Mouse (Mus musculus): ENCODE measurements around the gene Cnr2.

DNA sequence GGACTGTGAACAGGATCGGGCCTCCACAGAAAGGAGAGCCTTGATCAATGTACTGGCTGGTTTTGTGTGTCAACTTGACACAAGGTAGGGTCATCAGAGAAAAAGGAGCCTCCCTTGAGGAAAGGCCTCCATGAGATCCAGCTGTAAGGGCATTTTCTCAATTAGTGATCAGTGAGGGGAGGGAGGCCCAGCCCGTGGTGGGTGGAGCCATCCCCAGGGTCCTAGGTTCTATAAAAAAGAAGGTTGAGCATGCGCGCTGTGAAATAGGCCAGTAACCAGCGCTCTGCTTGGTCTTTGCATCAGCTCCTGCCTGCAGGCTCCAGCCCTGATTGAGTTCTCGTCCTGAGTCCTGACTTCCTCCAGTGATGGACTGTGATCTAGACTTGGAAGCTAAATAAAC lies 10.7 kb upstream of the Cnr2 start:
- no peak for TF ChIP-seq CTCF (IDR thresholded peaks at IDR 0.05; ENCODE audit: low read depth)
- no peak for TF ChIP-seq EP300 (IDR thresholded peaks at IDR 0.05; ENCODE audit: low read depth)

Measured in liver, postnatal 0 days (tissue).